Comparison of ENCODE assay signal across 17 mouse cellular contexts in genomic region chr2:141715061-141715460, GRCm38 (mm10).
"Had no signal": no experiment of that assay in that cellular context is flagged by ENCODE, and none has a peak within 500 bp of the region (broad histone marks: within the 10 kb centered on the region; RNA-seq: fewer than 3 reads in every experiment).

No protein-coding gene starts in this region.

- ATAC-seq: liver, postnatal 0 days; midbrain, embryonic 13.5 days; midbrain, embryonic 15.5 days had no signal

- H3K36me3 ChIP-seq: liver, embryonic 13.5 days; liver, embryonic 15.5 days; midbrain, embryonic 13.5 days; midbrain, embryonic 15.5 days; neural tube, embryonic 12.5 days; stomach, embryonic 15.5 days had no signal

- H3K9ac ChIP-seq: liver, embryonic 13.5 days; liver, embryonic 15.5 days; liver, postnatal 0 days; midbrain, embryonic 13.5 days; midbrain, embryonic 15.5 days; neural tube, embryonic 12.5 days; stomach, embryonic 15.5 days had no signal

- H3K27ac ChIP-seq: liver, embryonic 13.5 days; liver, embryonic 15.5 days; macrophage; midbrain, embryonic 13.5 days; midbrain, embryonic 15.5 days; neural tube, embryonic 12.5 days; stomach, embryonic 15.5 days; stomach, postnatal 0 days had no signal

- H3K4me2 ChIP-seq: liver, embryonic 11.5 days; liver, embryonic 13.5 days; liver, embryonic 15.5 days; midbrain, embryonic 11.5 days; midbrain, embryonic 13.5 days; midbrain, embryonic 15.5 days; neural tube, embryonic 12.5 days; stomach, embryonic 15.5 days had no signal

- H3K9me3 ChIP-seq: liver, embryonic 13.5 days; liver, embryonic 15.5 days; midbrain, embryonic 13.5 days; midbrain, embryonic 15.5 days; neural tube, embryonic 12.5 days; stomach, embryonic 15.5 days had no signal

- H3K4me3 ChIP-seq: liver, embryonic 13.5 days; liver, embryonic 15.5 days; megakaryocyte, embryonic 14.5 days; midbrain, embryonic 13.5 days; midbrain, embryonic 15.5 days; neural tube, embryonic 12.5 days; stomach, embryonic 15.5 days had no signal

- DNase-seq: liver, embryonic 13.5 days; liver, postnatal 0 days; lung, postnatal 10 days; right cerebral cortex, postnatal 14 days; thymus, adult 18-20 months; thymus, postnatal 14 days; thymus, postnatal 36 days had no signal

- H3K27me3 ChIP-seq: liver, embryonic 13.5 days; liver, embryonic 15.5 days; megakaryocyte, embryonic 14.5 days; midbrain, embryonic 13.5 days; midbrain, embryonic 15.5 days; neural tube, embryonic 12.5 days; stomach, embryonic 15.5 days had no signal

- H3K4me1 ChIP-seq: liver, embryonic 13.5 days; liver, embryonic 15.5 days; megakaryocyte, embryonic 14.5 days; midbrain, embryonic 13.5 days; midbrain, embryonic 15.5 days; neural tube, embryonic 12.5 days; stomach, embryonic 15.5 days had no signal
